Mouse (Mus musculus) embryonic fibroblast, embryonic 13.5 days (primary cell): Measurements from ENCODE around the gene Senp2.

Experiments
- CTCF ChIP-seq: IDR thresholded peaks from 2 replicates; pipeline ENCODE4 v1.5.1; 2011; ENCODE audit warnings: mild to moderate bottlenecking, control low read depth, low read length, moderate library complexity, borderline replicate concordance; ENCODE audit not compliant: insufficient read depth
- POLR2A ChIP-seq: IDR thresholded peaks from 2 replicates; pipeline ENCODE4 v1.6.1; 2011; ENCODE audit warnings: low read depth, mild to moderate bottlenecking, control low read depth, low read length, moderate library complexity

DNA sequence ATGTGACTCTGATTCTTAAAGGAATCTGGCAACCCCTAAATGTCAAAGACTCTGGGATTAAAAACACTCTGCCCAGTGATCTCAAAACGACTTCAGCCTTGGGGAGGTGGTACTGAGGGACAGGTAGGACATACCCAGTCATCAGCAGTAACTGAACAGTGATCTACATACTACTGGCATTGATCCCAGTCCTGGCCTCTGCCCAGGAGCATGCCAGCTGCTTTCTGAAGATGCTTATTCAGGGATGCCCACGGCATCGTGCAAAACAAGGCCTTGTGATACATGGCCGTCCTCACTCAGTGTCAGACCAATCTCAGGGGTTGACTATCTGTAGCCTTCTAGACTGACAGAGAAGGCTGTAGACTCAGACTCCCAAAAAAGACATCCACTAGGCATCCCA is 76.1 kb downstream of the Senp2 start:
- TF ChIP-seq CTCF (no peak), POLR2A (no peak)
